Mouse (Mus musculus): ENCODE data around the gene Ctnnb1. TPM values are rescaled to one million over a fixed set of nuclear protein-coding genes. Genes with fewer than 3 reads are reported as not detected.

Gene Ctnnb1
- polyA plus RNA-seq, 1 experiment from 2014 or later: 350 TPM

GRCm38 (mm10) chr9:120933587-120933885 lies 4.5 kb downstream of the Ctnnb1 start:
- 0% methylated on average over 14 of the region's 58 CpGs for WGBS
- no peaks in the 10 kb centered on the region for H3K9me3 ChIP-seq (ENCODE audit: control insufficient read depth, low read length)
- peak overlapping the region; percentile 95 for H3K27ac ChIP-seq (ENCODE audit: low read depth, low read length)
- H3K9ac ChIP-seq (ENCODE audit: low read depth, low read length): peak overlapping the region; percentile 94
- peak overlapping the region; percentile 79 for H3K4me3 ChIP-seq (ENCODE audit: low read length)
- H3K4me1 ChIP-seq (ENCODE audit: control insufficient read depth, insufficient read depth, low read depth, low read length): peaks cover 37% of the 10 kb centered on the region
- ATAC-seq: no peak; the same call in 1 of the 2 replicates
- H3K27me3 ChIP-seq (replicated peaks; ENCODE audit: control insufficient read depth, insufficient read depth, low read length): no peaks in the 10 kb centered on the region
- H3K36me3 ChIP-seq (ENCODE audit: control insufficient read depth, insufficient read depth, low read length): no peaks in the 10 kb centered on the region
- peak overlapping the region; percentile 75 for H3K4me2 ChIP-seq (ENCODE audit: low read length)

DNA sequence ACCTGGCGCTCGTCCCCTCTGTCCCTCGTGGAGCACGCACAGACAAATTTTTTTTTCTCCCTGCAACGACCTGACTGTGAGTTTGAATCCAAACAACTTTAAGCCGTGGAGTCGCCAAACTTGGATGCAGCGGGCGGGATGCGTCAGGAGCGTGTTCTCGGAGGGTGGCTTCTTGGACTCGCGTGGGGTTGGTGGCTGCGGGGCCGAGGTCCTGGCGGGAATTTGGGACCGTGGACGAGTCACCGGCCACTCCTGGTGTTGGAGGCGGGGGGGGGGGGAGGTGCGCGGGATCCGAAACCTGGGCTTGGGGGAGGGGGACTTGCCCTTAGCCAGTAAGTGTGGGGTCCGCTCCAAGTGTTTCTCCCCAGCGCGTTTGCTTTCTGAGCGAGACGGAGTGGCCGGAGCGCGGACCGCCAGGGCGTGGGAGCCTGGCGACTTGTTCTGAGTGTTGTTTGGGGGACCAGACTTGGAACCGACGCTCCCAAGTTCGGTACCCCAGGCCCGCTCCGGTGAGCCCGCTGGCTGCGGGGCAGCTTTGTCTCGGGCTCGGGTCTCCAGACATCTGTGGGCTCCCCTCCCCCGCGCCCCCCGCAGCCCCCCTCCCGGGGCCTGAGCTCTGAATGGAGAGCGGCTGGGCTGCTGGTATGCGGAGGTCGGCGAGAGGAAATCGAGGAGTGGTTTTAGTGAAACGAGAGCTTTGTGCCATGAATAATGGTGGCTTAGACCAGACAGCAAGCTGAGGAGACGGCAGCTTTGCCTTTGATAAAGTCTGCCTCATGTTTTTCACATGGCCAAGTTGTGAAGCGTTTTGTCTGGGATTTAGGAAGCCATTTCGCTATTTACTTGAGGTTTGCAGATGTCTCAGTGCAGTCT lies 5.1 kb downstream of the Ctnnb1 start:
- under 1% methylated on average over 53 of the region's 57 CpGs for WGBS
- ATAC-seq: peak; percentile 38; the same call in 1 of the 2 replicates
- peaks cover 37% of the 10 kb centered on the region for H3K4me1 ChIP-seq (ENCODE audit: control insufficient read depth, insufficient read depth, low read depth, low read length)

DNA sequence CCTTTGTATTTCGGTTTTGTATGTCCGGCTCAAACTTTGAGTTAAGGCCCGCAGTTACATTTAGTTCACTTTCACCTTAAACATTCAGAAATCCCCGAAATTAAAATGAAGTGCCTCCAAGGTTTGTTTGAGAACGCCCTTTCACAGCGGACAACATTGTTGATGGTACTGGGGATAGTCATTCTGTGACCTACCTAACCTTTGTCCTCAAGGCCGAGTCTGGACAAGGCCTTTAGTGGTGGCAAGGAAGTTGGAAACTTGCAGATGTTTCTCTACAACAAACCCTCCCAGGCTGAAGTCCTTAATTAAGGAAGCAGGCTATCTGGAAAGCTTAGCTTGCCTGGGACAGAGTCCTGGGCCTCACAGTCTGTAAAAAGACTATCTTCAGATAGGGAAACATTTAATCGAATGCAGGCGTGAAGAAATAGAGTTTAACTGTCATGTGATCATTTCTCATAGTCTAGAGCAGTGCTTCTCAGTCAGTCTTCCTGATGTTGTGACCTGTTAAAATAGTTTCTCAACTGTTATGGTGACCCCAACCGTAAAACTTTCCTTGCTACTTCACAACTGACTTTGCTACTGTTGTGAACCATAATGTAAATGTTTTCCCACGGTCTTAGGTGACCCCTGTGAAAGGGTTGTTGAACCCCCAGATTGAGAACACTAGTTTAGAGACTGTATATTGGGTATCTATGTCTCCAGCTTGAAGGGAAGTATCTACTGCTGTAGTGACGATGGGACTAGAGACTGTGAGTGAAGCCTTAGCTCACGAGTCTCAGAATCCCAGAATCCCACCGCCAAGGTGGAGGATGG lies 6.0 kb downstream of the Ctnnb1 start:
- peaks cover 37% of the 10 kb centered on the region for H3K4me1 ChIP-seq (ENCODE audit: control insufficient read depth, insufficient read depth, low read depth, low read length)
- 11% methylated on average over 14 of the region's 14 CpGs for WGBS

More for the DNA sequence above, 5.1 kb downstream of the Ctnnb1 start:
- Histone ChIP-seq H3K9me3 (ENCODE audit: control insufficient read depth, low read length) (no peaks in the 10 kb centered on the region), H3K9ac (ENCODE audit: low read depth, low read length) (peak overlapping the region; percentile 94), H3K27ac (ENCODE audit: low read depth, low read length) (peak overlapping the region; percentile 95), H3K4me2 (ENCODE audit: low read length) (peak overlapping the region; percentile 75), H3K4me3 (ENCODE audit: low read length) (peak overlapping the region; percentile 79), H3K36me3 (ENCODE audit: control insufficient read depth, insufficient read depth, low read length) (no peaks in the 10 kb centered on the region), H3K27me3 (replicated peaks; ENCODE audit: control insufficient read depth, insufficient read depth, low read length) (no peaks in the 10 kb centered on the region)

GRCm38 (mm10) chr9:120935634-120935922 lies 6.6 kb downstream of the Ctnnb1 start:
- 12% methylated on average over 4 of the region's 4 CpGs for WGBS
- Histone ChIP-seq H3K4me1 (ENCODE audit: control insufficient read depth, insufficient read depth, low read depth, low read length) (peaks cover 37% of the 10 kb centered on the region), H3K4me3 (ENCODE audit: low read length) (peak overlapping the region; percentile 79), H3K9ac (ENCODE audit: low read depth, low read length) (peak overlapping the region; percentile 8; the same call in 1 of the 2 replicates), H3K9me3 (ENCODE audit: control insufficient read depth, low read length) (no peaks in the 10 kb centered on the region), H3K27ac (ENCODE audit: low read depth, low read length) (no peak overlapping the region), H3K27me3 (replicated peaks; ENCODE audit: control insufficient read depth, insufficient read depth, low read length) (no peaks in the 10 kb centered on the region), H3K36me3 (ENCODE audit: control insufficient read depth, insufficient read depth, low read length) (no peaks in the 10 kb centered on the region), H3K4me2 (ENCODE audit: low read length) (peak overlapping the region; percentile 75)
- no peak for ATAC-seq

More for the DNA sequence above, 6.0 kb downstream of the Ctnnb1 start:
- Histone ChIP-seq H3K27ac (ENCODE audit: low read depth, low read length) (no peak overlapping the region), H3K36me3 (ENCODE audit: control insufficient read depth, insufficient read depth, low read length) (no peaks in the 10 kb centered on the region), H3K27me3 (replicated peaks; ENCODE audit: control insufficient read depth, insufficient read depth, low read length) (no peaks in the 10 kb centered on the region), H3K9me3 (ENCODE audit: control insufficient read depth, low read length) (no peaks in the 10 kb centered on the region), H3K4me2 (ENCODE audit: low read length) (peak overlapping the region; percentile 75), H3K9ac (ENCODE audit: low read depth, low read length) (peak overlapping the region; percentile 94), H3K4me3 (ENCODE audit: low read length) (peak overlapping the region; percentile 79)
- no peak for ATAC-seq

DNA sequence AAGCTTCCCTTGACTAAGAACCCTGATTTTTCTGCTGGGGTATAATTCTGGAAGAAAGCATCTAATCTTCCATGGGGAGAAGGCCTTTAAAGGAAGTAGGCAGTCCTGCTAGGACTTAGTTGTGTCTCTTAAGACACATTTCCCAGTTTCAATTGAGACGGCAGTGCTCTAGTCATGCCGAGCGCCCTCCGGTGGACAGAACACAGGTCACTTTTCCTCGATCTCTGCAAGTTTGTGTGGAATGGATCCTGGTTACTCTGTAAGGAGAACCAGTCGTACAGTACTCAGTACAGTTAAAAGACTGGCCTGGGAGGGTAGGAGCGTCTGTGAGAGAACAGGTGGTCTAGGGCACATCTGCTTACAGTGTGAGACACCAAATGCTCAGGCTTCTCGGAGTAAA lies 7.3 kb downstream of the Ctnnb1 start:
- H3K4me1 ChIP-seq (ENCODE audit: control insufficient read depth, insufficient read depth, low read depth, low read length): peaks cover 37% of the 10 kb centered on the region
- H3K36me3 ChIP-seq (ENCODE audit: control insufficient read depth, insufficient read depth, low read length): no peaks in the 10 kb centered on the region
- H3K27me3 ChIP-seq (replicated peaks; ENCODE audit: control insufficient read depth, insufficient read depth, low read length): no peaks in the 10 kb centered on the region
- no peaks in the 10 kb centered on the region for H3K9me3 ChIP-seq (ENCODE audit: control insufficient read depth, low read length)
- no peak for ATAC-seq
- H3K4me3 ChIP-seq (ENCODE audit: low read length): peak overlapping the region; percentile 79
- no peak overlapping the region for H3K27ac ChIP-seq (ENCODE audit: low read depth, low read length)
- peak overlapping the region; percentile 75 for H3K4me2 ChIP-seq (ENCODE audit: low read length)
- WGBS: 13% methylated on average over 8 of the region's 8 CpGs
- H3K9ac ChIP-seq (ENCODE audit: low read depth, low read length): 0 out of 2 replicates have a peak overlapping the region, but pooled peaks have one; percentile 39

- Histone ChIP-seq H3K27me3 (replicated peaks; ENCODE audit: control insufficient read depth, insufficient read depth, low read length) (no peaks in the 10 kb centered on the region), H3K4me3 (ENCODE audit: low read length) (no peak overlapping the region), H3K9ac (ENCODE audit: low read depth, low read length) (no peak overlapping the region), H3K4me1 (ENCODE audit: control insufficient read depth, insufficient read depth, low read depth, low read length) (peaks cover 26% of the 10 kb centered on the region), H3K36me3 (ENCODE audit: control insufficient read depth, insufficient read depth, low read length) (no peaks in the 10 kb centered on the region), H3K9me3 (ENCODE audit: control insufficient read depth, low read length) (no peaks in the 10 kb centered on the region), H3K4me2 (ENCODE audit: low read length) (no peak overlapping the region), H3K27ac (ENCODE audit: low read depth, low read length) (no peak overlapping the region)
- no peak for ATAC-seq
- WGBS: 85% methylated on average over 3 of the region's 3 CpGs
These were observed 11.8 kb downstream of the Ctnnb1 start for GRCm38 (mm10) chr9:120940858-120941257.

DNA sequence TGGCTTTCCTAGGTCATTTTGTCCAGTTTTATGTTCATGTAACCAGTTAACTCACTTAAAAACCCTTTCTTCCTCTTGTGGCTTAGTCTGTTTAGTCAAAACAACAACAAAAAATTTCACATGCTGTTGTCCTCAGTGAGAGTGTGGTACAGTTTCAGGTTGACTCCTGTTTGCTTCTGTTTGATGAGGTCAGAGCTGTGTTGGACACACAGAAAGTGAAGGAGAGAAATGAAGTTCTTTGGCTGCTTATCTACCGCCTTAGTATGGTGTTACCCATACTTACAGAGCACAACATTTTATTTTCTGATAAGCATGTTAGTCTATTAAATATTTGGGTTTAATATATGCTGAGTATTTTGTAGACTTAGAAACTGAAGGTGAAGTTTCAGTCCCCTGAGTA lies 14.7 kb downstream of the Ctnnb1 start:
- H3K9me3 ChIP-seq (ENCODE audit: control insufficient read depth, low read length): no peaks in the 10 kb centered on the region
- H3K4me2 ChIP-seq (ENCODE audit: low read length): no peak overlapping the region
- H3K9ac ChIP-seq (ENCODE audit: low read depth, low read length): no peak overlapping the region
- 85% methylated on average over 1 of the region's 1 CpGs for WGBS
- ATAC-seq: no peak
- no peaks in the 10 kb centered on the region for H3K27me3 ChIP-seq (replicated peaks; ENCODE audit: control insufficient read depth, insufficient read depth, low read length)
- H3K4me3 ChIP-seq (ENCODE audit: low read length): no peak overlapping the region
- no peaks in the 10 kb centered on the region for H3K36me3 ChIP-seq (ENCODE audit: control insufficient read depth, insufficient read depth, low read length)
- H3K4me1 ChIP-seq (ENCODE audit: control insufficient read depth, insufficient read depth, low read depth, low read length): peaks cover 6% of the 10 kb centered on the region
- H3K27ac ChIP-seq (ENCODE audit: low read depth, low read length): no peak overlapping the region

- Histone ChIP-seq H3K9me3 (ENCODE audit: control insufficient read depth, low read length) (no peaks in the 10 kb centered on the region), H3K36me3 (ENCODE audit: control insufficient read depth, insufficient read depth, low read length) (no peaks in the 10 kb centered on the region), H3K4me1 (ENCODE audit: control insufficient read depth, insufficient read depth, low read depth, low read length) (peaks cover 10% of the 10 kb centered on the region), H3K27me3 (replicated peaks; ENCODE audit: control insufficient read depth, insufficient read depth, low read length) (no peaks in the 10 kb centered on the region), H3K4me3 (ENCODE audit: low read length) (no peak overlapping the region), H3K27ac (ENCODE audit: low read depth, low read length) (no peak overlapping the region), H3K4me2 (ENCODE audit: low read length) (no peak overlapping the region), H3K9ac (ENCODE audit: low read depth, low read length) (no peak overlapping the region)
- ATAC-seq: no peak
- 79% methylated on average over 3 of the region's 3 CpGs for WGBS
These were observed 15.2 kb downstream of the Ctnnb1 start for GRCm38 (mm10) chr9:120944211-120944610.

GRCm38 (mm10) chr9:120946131-120946530 lies 17.1 kb downstream of the Ctnnb1 start:
- Histone ChIP-seq H3K27me3 (replicated peaks; ENCODE audit: control insufficient read depth, insufficient read depth, low read length) (no peaks in the 10 kb centered on the region), H3K9me3 (ENCODE audit: control insufficient read depth, low read length) (no peaks in the 10 kb centered on the region), H3K4me3 (ENCODE audit: low read length) (no peak overlapping the region), H3K27ac (ENCODE audit: low read depth, low read length) (no peak overlapping the region), H3K9ac (ENCODE audit: low read depth, low read length) (no peak overlapping the region), H3K4me1 (ENCODE audit: control insufficient read depth, insufficient read depth, low read depth, low read length) (peaks cover 10% of the 10 kb centered on the region; the same call in 1 of the 2 replicates), H3K36me3 (ENCODE audit: control insufficient read depth, insufficient read depth, low read length) (peaks cover 6% of the 10 kb centered on the region), H3K4me2 (ENCODE audit: low read length) (no peak overlapping the region)
- no peak for ATAC-seq
- WGBS: 82% methylated on average over 8 of the region's 8 CpGs

Data from hindbrain, embryonic 16.5 days (tissue).